Mouse (Mus musculus) heart, embryonic 11.5 days (tissue): Measurements from ENCODE around the gene Rtn2. TPM values are rescaled to one million over a fixed set of nuclear protein-coding genes. Genes with fewer than 3 reads are reported as not detected.

Source experiments
- ATAC-seq: fragments of 200-750 bp; cut with Nextera tagmentation; replicated peaks from 2 replicates; pipeline ENCODE4 v1.8.0; 2017; ENCODE audit warnings: moderate library complexity; ENCODE audit not compliant: insufficient number of reproducible peaks, low FRiP score, low TSS enrichment
- H3K27ac ChIP-seq: fragments of 300-500 bp; sonication (generic); 2 replicates; pipeline ENCODE4 v1.5.1; 2014; ENCODE audit warnings: mild to moderate bottlenecking, low read depth, low read length
- H3K27me3 ChIP-seq: fragments of 300-500 bp; sonication (generic); 2 replicates; pipeline ENCODE4 v1.6.1; 2014; ENCODE audit warnings: mild to moderate bottlenecking, low read length, mixed read lengths; ENCODE audit not compliant: control insufficient read depth, insufficient read depth
- H3K36me3 ChIP-seq: fragments of 300-500 bp; sonication (generic); 2 replicates; pipeline ENCODE4 v1.6.1; 2014; ENCODE audit warnings: mild to moderate bottlenecking, low read length, moderate library complexity, mixed read lengths; ENCODE audit not compliant: control insufficient read depth, insufficient read depth
- H3K4me1 ChIP-seq: fragments of 300-500 bp; sonication (generic); 2 replicates; pipeline ENCODE4 v1.6.1; 2014; ENCODE audit warnings: low read length; ENCODE audit not compliant: control insufficient read depth, insufficient read depth
- H3K4me2 ChIP-seq: fragments of 300-500 bp; sonication (generic); 2 replicates; pipeline ENCODE4 v1.6.1; 2014; ENCODE audit warnings: mild to moderate bottlenecking, moderate library complexity
- H3K4me3 ChIP-seq: fragments of 300-500 bp; sonication (generic); 2 replicates; pipeline ENCODE4 v1.5.1; 2014; ENCODE audit warnings: low read depth, low read length
- H3K9ac ChIP-seq: fragments of 300-500 bp; sonication (generic); 2 replicates; pipeline ENCODE4 v1.6.1; 2014; ENCODE audit warnings: mild to moderate bottlenecking, low read depth, low read length, moderate library complexity
- H3K9me3 ChIP-seq: fragments of 300-500 bp; sonication (generic); replicated peaks from 2 replicates; pipeline ENCODE4 v1.6.1; 2016; ENCODE audit warnings: low read length; ENCODE audit not compliant: control insufficient read depth
- WGBS: fragments of 180-500 bp; shearing (Covaris S2); extraction: QIAGEN DNeasy Blood & Tissue Kit; methylation state at CpG from one replicate; pipeline ENCODE4 v1.1.7; 2014; ENCODE audit not compliant: insufficient replicate concordance; 5-methylcytosine and 5-hydroxymethylcytosine counted together
- polyA plus RNA-seq: library from polyadenylated mRNA; unstranded; fragments of >200 nt; fragmentation: Nextera tagmentation; extraction: Ambion mirVana; gene quantifications from 2 replicates; pipeline ENCODE4 v1.2.1, GENCODE M21; 2014

Rtn2 gene
- polyA plus RNA-seq, 1 experiment from 2014 or later: 25.3 TPM

- H3K36me3 ChIP-seq: no peaks in the 10 kb centered on the region
- no peaks in the 10 kb centered on the region for H3K27me3 ChIP-seq
- H3K4me3 ChIP-seq: no peak overlapping the region
- 48% methylated on average over 5 of the region's 5 CpGs for WGBS
- H3K27ac ChIP-seq: no peak overlapping the region
- ATAC-seq: no peak
- H3K9me3 ChIP-seq: no peaks in the 10 kb centered on the region
- no peak overlapping the region for H3K9ac ChIP-seq
- no peak overlapping the region for H3K4me2 ChIP-seq
- H3K4me1 ChIP-seq: peaks cover 7% of the 10 kb centered on the region; the same call in 1 of the 2 replicates
Observed at GRCm38 (mm10) chr7:19314033-19314432, 31.6 kb downstream of the Rtn2 start.

DNA sequence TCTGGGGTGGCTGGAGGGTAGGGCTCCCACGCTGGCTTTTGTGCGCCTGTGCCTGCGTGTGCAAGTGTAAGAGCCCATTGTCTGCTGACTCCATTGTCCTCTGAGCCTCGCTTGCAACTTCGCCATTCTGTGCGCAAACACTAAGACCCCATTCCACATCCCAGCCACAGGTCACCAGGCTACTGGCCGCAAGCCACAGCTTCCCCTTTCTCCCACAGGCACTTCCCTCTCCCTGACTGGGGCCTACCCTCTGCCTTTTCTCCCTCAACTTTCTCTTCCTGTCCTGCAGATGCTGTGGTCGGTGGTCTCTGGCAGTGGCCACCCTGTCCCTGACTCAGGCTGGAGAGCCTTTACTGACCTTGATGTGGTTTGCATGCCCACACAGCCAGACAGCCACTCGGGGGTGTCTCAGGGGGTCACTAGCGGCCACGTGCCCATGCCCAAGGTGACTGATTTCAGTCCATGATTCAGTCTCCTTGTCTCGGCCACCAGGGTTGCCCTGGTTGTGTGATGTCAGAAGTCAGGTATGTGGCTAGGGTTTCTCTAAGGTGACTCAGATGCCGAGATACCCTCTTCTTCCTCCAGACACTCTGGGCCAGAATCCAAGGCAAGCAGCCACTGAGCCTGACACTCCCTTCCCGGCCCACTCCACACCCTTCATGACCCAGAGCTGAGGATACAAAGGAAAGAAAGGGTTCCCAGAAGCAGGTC is 34.2 kb downstream of the Rtn2 start:
- Histone ChIP-seq H3K9me3 (no peaks in the 10 kb centered on the region), H3K27ac (no peak overlapping the region), H3K36me3 (no peaks in the 10 kb centered on the region), H3K27me3 (no peaks in the 10 kb centered on the region), H3K4me3 (no peak overlapping the region), H3K9ac (no peak overlapping the region), H3K4me2 (no peak overlapping the region), H3K4me1 (peaks cover 12% of the 10 kb centered on the region)
- WGBS: 57% methylated on average over 14 of the region's 14 CpGs
- ATAC-seq: no peak

DNA sequence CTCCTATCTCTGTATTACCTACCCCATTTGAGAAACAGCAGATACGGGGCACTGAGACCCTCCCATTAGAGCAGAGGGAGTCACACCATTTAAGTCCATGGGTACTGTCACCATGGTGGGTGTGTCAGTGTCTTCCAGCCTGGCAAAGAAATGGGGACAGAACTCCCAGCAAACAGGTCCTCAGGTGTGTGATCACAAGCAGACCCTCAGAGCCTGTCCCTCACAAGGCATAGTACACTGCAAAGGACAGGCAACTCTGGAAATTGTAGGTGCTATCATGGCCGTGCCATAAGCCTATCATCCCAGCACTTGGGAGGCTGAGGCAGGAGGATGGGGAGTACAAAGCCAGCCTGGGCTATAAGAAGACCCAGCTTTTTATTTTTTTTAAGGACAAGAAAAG is 35.8 kb downstream of the Rtn2 start:
- H3K27ac ChIP-seq: no peak overlapping the region
- WGBS: 65% methylated on average over 2 of the region's 2 CpGs
- H3K9ac ChIP-seq: no peak overlapping the region
- ATAC-seq: no peak
- H3K9me3 ChIP-seq: no peaks in the 10 kb centered on the region
- no peaks in the 10 kb centered on the region for H3K27me3 ChIP-seq
- H3K4me3 ChIP-seq: no peak overlapping the region
- H3K4me2 ChIP-seq: no peak overlapping the region
- peaks cover 12% of the 10 kb centered on the region for H3K4me1 ChIP-seq
- H3K36me3 ChIP-seq: no peaks in the 10 kb centered on the region

DNA sequence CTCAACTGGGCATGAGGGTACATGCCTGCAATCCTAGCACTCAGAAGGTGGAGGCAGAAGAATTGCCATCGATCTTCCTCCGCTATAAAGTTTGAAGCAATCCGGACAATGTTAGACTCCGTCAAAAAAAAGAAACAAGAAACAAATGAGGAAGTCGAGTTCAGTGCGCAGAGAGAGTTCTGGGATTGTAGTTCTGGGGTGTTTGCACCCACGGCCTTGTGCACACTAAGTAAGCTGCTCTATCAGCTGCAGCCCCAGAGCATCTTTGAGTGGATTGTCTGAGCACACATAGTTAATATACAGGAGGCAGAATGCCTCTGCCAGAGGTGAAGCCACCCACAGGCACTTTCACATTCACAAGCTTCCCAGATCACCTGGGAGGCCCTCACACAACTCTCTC is 36.3 kb downstream of the Rtn2 start:
- H3K27me3 ChIP-seq: no peaks in the 10 kb centered on the region
- no peak for ATAC-seq
- WGBS: 77% methylated on average over 7 of the region's 7 CpGs
- no peaks in the 10 kb centered on the region for H3K9me3 ChIP-seq
- H3K9ac ChIP-seq: no peak overlapping the region
- H3K4me2 ChIP-seq: no peak overlapping the region
- H3K36me3 ChIP-seq: no peaks in the 10 kb centered on the region
- no peak overlapping the region for H3K4me3 ChIP-seq
- H3K27ac ChIP-seq: no peak overlapping the region
- peaks cover 12% of the 10 kb centered on the region for H3K4me1 ChIP-seq

GRCm38 (mm10) chr7:19319458-19319857 is 37.0 kb downstream of the Rtn2 start:
- WGBS: 18% methylated on average over 9 of the region's 9 CpGs
- Histone ChIP-seq H3K4me1 (peaks cover 12% of the 10 kb centered on the region), H3K9ac (peak overlapping the region; percentile 66), H3K27me3 (no peaks in the 10 kb centered on the region), H3K4me3 (peak overlapping the region; percentile 43), H3K36me3 (no peaks in the 10 kb centered on the region), H3K27ac (0 out of 2 replicates have a peak overlapping the region, but pooled peaks have one; percentile 3), H3K4me2 (peak overlapping the region; percentile 81), H3K9me3 (no peaks in the 10 kb centered on the region)
- ATAC-seq: peak; percentile 21; the same call in 1 of the 2 replicates

- no peaks in the 10 kb centered on the region for H3K9me3 ChIP-seq
- no peaks in the 10 kb centered on the region for H3K36me3 ChIP-seq
- peaks cover 12% of the 10 kb centered on the region for H3K4me1 ChIP-seq
- no peaks in the 10 kb centered on the region for H3K27me3 ChIP-seq
- under 1% methylated on average over 41 of the region's 41 CpGs for WGBS
- H3K4me3 ChIP-seq: peak overlapping the region; percentile 43
- peak overlapping the region; percentile 81 for H3K4me2 ChIP-seq
- H3K9ac ChIP-seq: peak overlapping the region; percentile 66
- ATAC-seq: peak; percentile 91
- 0 out of 2 replicates have a peak overlapping the region, but pooled peaks have one; percentile 35 for H3K27ac ChIP-seq
Observed at GRCm38 (mm10) chr7:19319906-19320305, 37.5 kb downstream of the Rtn2 start.

DNA sequence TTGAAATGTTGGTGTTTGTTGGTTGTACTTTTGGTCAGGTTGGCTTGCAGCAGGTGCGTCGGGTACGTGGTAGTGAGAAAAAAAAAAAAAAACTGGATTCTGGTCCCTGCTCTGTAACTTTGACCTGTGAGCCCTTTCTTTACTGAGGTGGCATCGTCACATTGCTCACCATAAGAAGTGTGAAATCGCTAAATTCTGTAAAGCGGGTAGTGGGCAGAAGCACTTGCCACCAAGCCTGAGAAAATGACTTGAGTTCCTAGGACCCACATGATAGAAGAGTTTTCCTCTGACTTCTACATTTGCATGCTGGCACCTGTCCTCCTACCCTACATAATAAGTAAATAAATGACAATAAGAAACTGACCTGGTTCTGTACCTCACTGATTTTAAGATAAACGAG is 38.2 kb downstream of the Rtn2 start:
- Histone ChIP-seq H3K9me3 (no peaks in the 10 kb centered on the region), H3K27ac (0 out of 2 replicates have a peak overlapping the region, but pooled peaks have one; percentile 35), H3K4me3 (peak overlapping the region; percentile 43; the same call in 1 of the 2 replicates), H3K4me2 (peak overlapping the region; percentile 81), H3K27me3 (no peaks in the 10 kb centered on the region), H3K36me3 (no peaks in the 10 kb centered on the region), H3K4me1 (peaks cover 13% of the 10 kb centered on the region), H3K9ac (peak overlapping the region; percentile 56)
- WGBS: 40% methylated on average over 7 of the region's 7 CpGs
- ATAC-seq: no peak

- H3K4me3 ChIP-seq: no peak overlapping the region
- WGBS: 53% methylated on average over 5 of the region's 5 CpGs
- H3K4me2 ChIP-seq: no peak overlapping the region
- H3K27me3 ChIP-seq: no peaks in the 10 kb centered on the region
- no peak overlapping the region for H3K27ac ChIP-seq
- H3K4me1 ChIP-seq: peaks cover 20% of the 10 kb centered on the region
- no peaks in the 10 kb centered on the region for H3K9me3 ChIP-seq
- no peak for ATAC-seq
- H3K36me3 ChIP-seq: no peaks in the 10 kb centered on the region
- H3K9ac ChIP-seq: no peak overlapping the region
Observed at GRCm38 (mm10) chr7:19321464-19321863, 39.0 kb downstream of the Rtn2 start.

GRCm38 (mm10) chr7:19322489-19322888 is 40.1 kb downstream of the Rtn2 start:
- Histone ChIP-seq H3K27me3 (no peaks in the 10 kb centered on the region), H3K36me3 (no peaks in the 10 kb centered on the region), H3K4me2 (no peak overlapping the region), H3K9ac (no peak overlapping the region), H3K4me3 (no peak overlapping the region), H3K27ac (no peak overlapping the region), H3K4me1 (peaks cover 31% of the 10 kb centered on the region), H3K9me3 (no peaks in the 10 kb centered on the region)
- no peak for ATAC-seq
- 33% methylated on average over 9 of the region's 9 CpGs for WGBS
